Mouse (Mus musculus): ENCODE measurements around the gene Nkapl. TPM values are rescaled to one million over a fixed set of nuclear protein-coding genes. Genes with fewer than 3 reads are reported as not detected.
"Not testable (repeated sequence)": the region's sequence is repeated elsewhere in the genome, so short reads cannot be mapped to it uniquely, and the experiment has no call there.

The Nkapl gene
- 2.1 TPM in 2 replicates for polyA plus RNA-seq (2016; fragmentation: Nextera tagmentation; extraction: Ambion mirVana)

GRCm38 (mm10) chr13:21468061-21469019 is at the start of gene Nkapl:
TSS of gene Nkapl (minus strand) at chr13:21468509.
- Histone ChIP-seq H3K4me2 (peak within 1 kb of the TSS; percentile 85), H3K36me3 (no peaks in the 10 kb centered on the region), H3K27ac (no peak within 1 kb of the TSS), H3K9me3 (no peaks in the 10 kb centered on the region), H3K9ac (replicated peaks) (peak within 1 kb of the TSS; percentile 71), H3K4me1 (replicated peaks) (peaks cover 3% of the 10 kb centered on the region; the same call in 1 of the 2 replicates), H3K4me3 (replicated peaks) (peak within 1 kb of the TSS; percentile 55), H3K27me3 (peaks cover 20% of the 10 kb centered on the region)
- peak; percentile 98 for ATAC-seq (ENCODE audit: insufficient number of reproducible peaks, insufficient read depth, low FRiP score, low TSS enrichment, low read depth)
- 1% methylated on average over 54 of the region's 54 CpGs for WGBS

GRCm38 (mm10) chr13:21506221-21506649 is 37.9 kb upstream of the Nkapl start:
- H3K27ac ChIP-seq, result peak overlapping the region; percentile 88
- under 1% methylated on average over 21 of the region's 21 CpGs for WGBS
- H3K9ac ChIP-seq (replicated peaks), result peak overlapping the region; percentile 69
- H3K4me1 ChIP-seq (replicated peaks), result no peaks in the 10 kb centered on the region
- no peaks in the 10 kb centered on the region for H3K27me3 ChIP-seq
- peak; percentile 100 for ATAC-seq (ENCODE audit: insufficient number of reproducible peaks, insufficient read depth, low FRiP score, low TSS enrichment, low read depth)
- H3K4me3 ChIP-seq (replicated peaks), result peak overlapping the region; percentile 56
- peak overlapping the region; percentile 58 for H3K4me2 ChIP-seq
- H3K9me3 ChIP-seq, result no peaks in the 10 kb centered on the region
- H3K36me3 ChIP-seq, result no peaks in the 10 kb centered on the region

- no peaks in the 10 kb centered on the region for H3K27me3 ChIP-seq
- no peaks in the 10 kb centered on the region for H3K4me1 ChIP-seq (replicated peaks)
- ATAC-seq (ENCODE audit: insufficient number of reproducible peaks, insufficient read depth, low FRiP score, low TSS enrichment, low read depth), result no peak
- H3K4me2 ChIP-seq, result no peak overlapping the region
- H3K27ac ChIP-seq, result no peak overlapping the region
- 87% methylated on average over 5 of the region's 5 CpGs for WGBS
- no peaks in the 10 kb centered on the region for H3K36me3 ChIP-seq
- no peaks in the 10 kb centered on the region for H3K9me3 ChIP-seq
- H3K4me3 ChIP-seq (replicated peaks), result no peak overlapping the region
- H3K9ac ChIP-seq (replicated peaks), result no peak overlapping the region
These were observed 34.0 kb upstream of the Nkapl start for GRCm38 (mm10) chr13:21502296-21502695.

GRCm38 (mm10) chr13:21501182-21501581 is 32.9 kb upstream of the Nkapl start, which contains the start of gene Gm11273:
TSS of gene Gm11273 (minus strand) at chr13:21501418.
- not testable (repeated sequence) for ATAC-seq (ENCODE audit: insufficient number of reproducible peaks, insufficient read depth, low FRiP score, low TSS enrichment, low read depth); H3K27ac ChIP-seq; H3K4me1 ChIP-seq (replicated peaks); H3K36me3 ChIP-seq; H3K27me3 ChIP-seq; H3K9ac ChIP-seq (replicated peaks); H3K4me2 ChIP-seq; H3K9me3 ChIP-seq; H3K4me3 ChIP-seq (replicated peaks)
- 93% methylated on average over 17 of the region's 17 CpGs for WGBS

- Histone ChIP-seq H3K36me3 (no peaks in the 10 kb centered on the region), H3K4me2 (no peak within 1 kb of the TSS), H3K27me3 (no peaks in the 10 kb centered on the region), H3K27ac (no peak within 1 kb of the TSS), H3K9me3 (no peaks in the 10 kb centered on the region), H3K4me3 (replicated peaks) (no peak within 1 kb of the TSS), H3K9ac (replicated peaks) (no peak within 1 kb of the TSS), H3K4me1 (replicated peaks) (no peaks in the 10 kb centered on the region)
- ATAC-seq (ENCODE audit: insufficient number of reproducible peaks, insufficient read depth, low FRiP score, low TSS enrichment, low read depth), result no peak
- WGBS, result 94% methylated on average over 21 of the region's 21 CpGs
These were observed 26.8 kb upstream of the Nkapl start, which contains the start of gene AK157302 for GRCm38 (mm10) chr13:21495080-21495479. TSS of gene AK157302 (plus strand) at chr13:21495223.

- WGBS, result 94% methylated on average over 5 of the region's 5 CpGs
- Histone ChIP-seq H3K4me2 (no peak overlapping the region), H3K36me3 (no peaks in the 10 kb centered on the region), H3K9me3 (no peaks in the 10 kb centered on the region), H3K4me3 (replicated peaks) (no peak overlapping the region), H3K9ac (replicated peaks) (no peak overlapping the region), H3K27me3 (no peaks in the 10 kb centered on the region), H3K4me1 (replicated peaks) (no peaks in the 10 kb centered on the region), H3K27ac (no peak overlapping the region)
- ATAC-seq (ENCODE audit: insufficient number of reproducible peaks, insufficient read depth, low FRiP score, low TSS enrichment, low read depth), result no peak
These were observed 24.5 kb upstream of the Nkapl start for GRCm38 (mm10) chr13:21492847-21493246.

- Histone ChIP-seq H3K4me1 (replicated peaks) (no peaks in the 10 kb centered on the region), H3K27ac (no peak overlapping the region), H3K9ac (replicated peaks) (no peak overlapping the region), H3K36me3 (peaks cover 7% of the 10 kb centered on the region; the same call in 1 of the 2 replicates), H3K4me3 (replicated peaks) (no peak overlapping the region), H3K9me3 (peaks cover 4% of the 10 kb centered on the region; the same call in 1 of the 2 replicates), H3K4me2 (no peak overlapping the region), H3K27me3 (no peaks in the 10 kb centered on the region)
- no peak for ATAC-seq (ENCODE audit: insufficient number of reproducible peaks, insufficient read depth, low FRiP score, low TSS enrichment, low read depth)
- WGBS, result 92% methylated on average over 1 of the region's 1 CpGs
These were observed 18.6 kb upstream of the Nkapl start for GRCm38 (mm10) chr13:21486881-21487280.

GRCm38 (mm10) chr13:21478759-21479670 is 10.7 kb upstream of the Nkapl start, which contains the start of the genes Zkscan4 and Gm10065:
TSS of gene Zkscan4 (plus strand) at chr13:21478907.
TSS of gene Gm10065 (minus strand) at chr13:21479441.
- H3K36me3 ChIP-seq; H3K27me3 ChIP-seq; H3K4me1 ChIP-seq (replicated peaks); H3K9me3 ChIP-seq: not testable (repeated sequence)
- Histone ChIP-seq H3K27ac (peak within 1 kb of the TSS; percentile 78), H3K4me2 (peak within 1 kb of the TSS; percentile 67), H3K9ac (replicated peaks) (peak within 1 kb of the TSS; percentile 70), H3K4me3 (replicated peaks) (peak within 1 kb of the TSS; percentile 55)
- 4% methylated on average over 29 of the region's 31 CpGs for WGBS
- peak; percentile 75 for ATAC-seq (ENCODE audit: insufficient number of reproducible peaks, insufficient read depth, low FRiP score, low TSS enrichment, low read depth)

GRCm38 (mm10) chr13:21472427-21472826 is 4.1 kb upstream of the Nkapl start:
- H3K9me3 ChIP-seq, result no peaks in the 10 kb centered on the region
- peaks cover 3% of the 10 kb centered on the region; the same call in 1 of the 2 replicates for H3K4me1 ChIP-seq (replicated peaks)
- no peaks in the 10 kb centered on the region for H3K36me3 ChIP-seq
- no peak overlapping the region for H3K27ac ChIP-seq
- no peak overlapping the region for H3K9ac ChIP-seq (replicated peaks)
- no peak overlapping the region for H3K4me3 ChIP-seq (replicated peaks)
- no peak overlapping the region for H3K4me2 ChIP-seq
- peaks cover 21% of the 10 kb centered on the region for H3K27me3 ChIP-seq
- no peak for ATAC-seq (ENCODE audit: insufficient number of reproducible peaks, insufficient read depth, low FRiP score, low TSS enrichment, low read depth)
- 44% methylated on average over 4 of the region's 4 CpGs for WGBS

- H3K27ac ChIP-seq, result no peak overlapping the region
- H3K36me3 ChIP-seq, result no peaks in the 10 kb centered on the region
- no peaks in the 10 kb centered on the region for H3K9me3 ChIP-seq
- H3K4me3 ChIP-seq (replicated peaks), result no peak overlapping the region
- H3K27me3 ChIP-seq, result peaks cover 20% of the 10 kb centered on the region
- no peak for ATAC-seq (ENCODE audit: insufficient number of reproducible peaks, insufficient read depth, low FRiP score, low TSS enrichment, low read depth)
- WGBS, result 38% methylated on average over 9 of the region's 9 CpGs
- peak overlapping the region; percentile 85 for H3K4me2 ChIP-seq
- peaks cover 3% of the 10 kb centered on the region; the same call in 1 of the 2 replicates for H3K4me1 ChIP-seq (replicated peaks)
- H3K9ac ChIP-seq (replicated peaks), result no peak overlapping the region
These were observed 788 bp upstream of the Nkapl start for GRCm38 (mm10) chr13:21469097-21469496.

Data from limb, embryonic 12.5 days (tissue).